Mouse (Mus musculus) bone marrow, adult 2 months (tissue): Measurements from ENCODE around the gene Apbb2.

ENCODE experiments used
- CTCF ChIP-seq: fragments of 200-500 bp; IDR thresholded peaks from 2 replicates; pipeline ENCODE4 v1.5.1; 2011; ENCODE audit warnings: low read length, control low read depth; ENCODE audit not compliant: control insufficient read depth, insufficient read depth
- POLR2A ChIP-seq: fragments of 200-500 bp; IDR thresholded peaks from 2 replicates; pipeline ENCODE4 v1.6.1; 2011; ENCODE audit warnings: low read depth, mild to moderate bottlenecking, control low read depth, low read length, borderline replicate concordance; ENCODE audit not compliant: control insufficient read depth

DNA sequence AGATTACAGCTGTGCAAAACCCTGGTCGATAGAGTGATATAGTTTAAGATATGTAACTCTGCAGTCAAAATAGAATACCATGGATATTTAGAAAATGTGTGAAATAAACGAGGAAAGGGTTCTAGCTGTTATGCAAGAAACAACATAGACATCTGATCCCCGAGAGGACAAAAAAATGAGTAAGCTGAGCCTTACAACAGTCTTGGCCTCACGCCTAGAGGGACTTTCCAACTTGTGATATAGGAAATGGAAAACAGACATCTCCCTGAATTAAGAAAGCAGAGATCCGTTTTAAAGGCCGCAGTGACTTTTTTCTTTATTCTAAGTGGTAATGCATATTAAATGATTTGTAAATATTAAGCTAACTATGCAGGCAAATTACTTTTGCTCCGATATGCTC lies 349.0 kb downstream of the Apbb2 start:
- TF ChIP-seq CTCF = no peak
- TF ChIP-seq POLR2A = no peak
